Mouse (Mus musculus) kidney, postnatal 0 days (tissue): ENCODE measurements at regions not wholly inside any gene's neighbourhood (a gene's known extent, or its start where the extent isn't known, plus 50 kb on each side); places are given as distances from the start of the nearest gene placed in this dataset.

Experiments
- ATAC-seq: fragments of 200-750 bp; cut with Nextera tagmentation; replicated peaks from 2 replicates; pipeline ENCODE4 v1.8.0; 2017; ENCODE audit warnings: low read depth, moderate number of reproducible peaks, moderate TSS enrichment, moderate library complexity; ENCODE audit not compliant: low FRiP score
- DNase-seq: peaks from one replicate; pipeline ENCODE4 v3.0.0-alpha.2; 2016; ENCODE audit warnings: low spot score
- H3K27ac ChIP-seq: fragments of 300-500 bp; sonication (generic); 2 replicates; pipeline ENCODE4 v1.5.1; 2014; ENCODE audit warnings: mild to moderate bottlenecking
- H3K27me3 ChIP-seq: fragments of 300-500 bp; sonication (generic); 2 replicates; pipeline ENCODE4 v1.6.1; 2014; ENCODE audit warnings: low read length, mixed read lengths; ENCODE audit not compliant: insufficient read depth
- H3K36me3 ChIP-seq: fragments of 300-500 bp; sonication (generic); 2 replicates; pipeline ENCODE4 v1.6.1; 2014; ENCODE audit warnings: low read length, mixed read lengths; ENCODE audit not compliant: insufficient read depth
- H3K4me1 ChIP-seq: fragments of 300-500 bp; sonication (generic); replicated peaks from 2 replicates; pipeline ENCODE4 v1.6.1; 2014; ENCODE audit warnings: antibody characterized with exemption, low read length, mixed read lengths; ENCODE audit not compliant: insufficient read depth
- H3K4me2 ChIP-seq: fragments of 300-500 bp; sonication (generic); 2 replicates; pipeline ENCODE4 v1.6.1; 2014; ENCODE audit warnings: mild to moderate bottlenecking, low read length, moderate library complexity, mixed read lengths
- H3K4me3 ChIP-seq: fragments of 300-500 bp; sonication (generic); replicated peaks from 2 replicates; pipeline ENCODE4 v1.5.1; 2014; ENCODE audit warnings: low read depth, low read length
- H3K9ac ChIP-seq: fragments of 300-500 bp; sonication (generic); 2 replicates; pipeline ENCODE4 v1.6.1; 2014; ENCODE audit warnings: low read depth, low read length
- H3K9me3 ChIP-seq: fragments of 300-500 bp; sonication (generic); replicated peaks from 2 replicates; pipeline ENCODE4 v1.6.1; 2016; ENCODE audit warnings: low read length, inconsistent platforms, mixed read lengths
- CTCF ChIP-seq: IDR thresholded peaks from 2 replicates; pipeline ENCODE4 v1.5.1; 2016; ENCODE audit warnings: antibody characterized with exemption, low read depth, mild to moderate bottlenecking, moderate library complexity
- WGBS: fragments of 180-500 bp; shearing (Covaris S2); extraction: QIAGEN DNeasy Blood & Tissue Kit; methylation state at CpG from one replicate; pipeline ENCODE4 v1.1.7; 2014; 5-methylcytosine and 5-hydroxymethylcytosine counted together

DNA sequence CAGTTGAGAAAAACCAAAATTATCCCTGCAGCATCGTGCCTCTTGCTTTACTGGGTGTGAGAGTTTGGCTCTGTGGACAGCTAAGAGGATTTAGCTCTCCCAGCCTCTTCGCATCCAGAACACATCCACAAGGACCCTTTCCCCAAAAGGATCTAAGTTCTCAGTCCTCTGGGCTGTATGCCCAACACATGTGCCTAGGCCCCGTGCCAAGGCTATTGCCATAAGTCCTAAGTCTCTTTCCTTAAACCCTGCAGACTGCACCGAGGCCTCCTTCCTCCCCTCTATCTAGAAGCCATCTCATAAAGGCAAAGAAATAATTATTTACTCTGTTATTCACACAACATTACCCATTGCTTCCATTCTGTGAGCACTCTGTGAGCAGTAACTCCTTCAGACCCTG is 570.8 kb upstream of the Kirrel3 start:
- H3K27ac ChIP-seq: no peak overlapping the region
- H3K4me3 ChIP-seq: no peak overlapping the region
- ATAC-seq (no peak), DNase-seq (no peak)
- H3K9me3 ChIP-seq: no peaks in the 10 kb centered on the region
- TF ChIP-seq CTCF: no peak
- H3K9ac ChIP-seq: no peak overlapping the region
- H3K4me1 ChIP-seq: no peaks in the 10 kb centered on the region
- H3K4me2 ChIP-seq: no peak overlapping the region
- no peaks in the 10 kb centered on the region for H3K36me3 ChIP-seq
- H3K27me3 ChIP-seq: no peaks in the 10 kb centered on the region
- 85% methylated on average over 4 of the region's 4 CpGs for WGBS

DNA sequence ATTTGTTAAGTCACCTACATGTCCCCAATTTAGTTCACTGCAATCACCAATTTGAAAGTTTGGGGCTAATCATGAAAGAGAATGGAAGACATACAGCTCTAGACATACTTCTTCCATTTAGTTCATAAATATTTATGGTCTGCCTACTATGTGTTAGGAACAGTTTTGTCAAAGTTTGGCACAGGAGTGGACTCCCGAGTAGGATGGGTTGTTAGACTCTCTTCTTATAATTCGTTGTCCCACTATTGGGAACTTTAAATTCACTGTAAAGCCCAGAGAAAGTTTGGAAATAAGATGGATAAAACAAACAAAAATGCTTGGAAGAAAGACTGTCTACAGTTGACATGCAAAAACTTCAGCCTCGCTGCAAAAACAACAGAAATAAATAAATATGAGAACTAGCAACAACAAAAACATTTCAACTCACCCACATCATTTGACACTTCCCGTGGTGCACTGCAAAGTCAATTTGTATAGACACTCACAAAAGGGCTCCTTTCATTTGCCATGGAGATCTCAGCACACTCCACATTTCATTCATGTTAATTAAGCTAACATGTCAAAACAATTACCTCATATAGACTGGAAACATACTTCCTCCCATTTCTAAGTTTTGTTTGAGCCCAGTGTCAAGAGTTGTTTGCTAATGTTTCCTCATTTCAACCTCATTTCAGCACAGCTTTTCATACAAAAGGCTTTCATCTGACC is 570.2 kb upstream of the Kirrel3 start:
- WGBS: 63% methylated on average over 4 of the region's 4 CpGs
- no peak for ATAC-seq
- no peak for DNase-seq
- H3K4me1 ChIP-seq: no peaks in the 10 kb centered on the region
- no peak overlapping the region for H3K27ac ChIP-seq
- no peak overlapping the region for H3K9ac ChIP-seq
- no peaks in the 10 kb centered on the region for H3K9me3 ChIP-seq
- no peak overlapping the region for H3K4me2 ChIP-seq
- no peaks in the 10 kb centered on the region for H3K27me3 ChIP-seq
- no peaks in the 10 kb centered on the region for H3K36me3 ChIP-seq
- no peak overlapping the region for H3K4me3 ChIP-seq
- no peak for TF ChIP-seq CTCF

GRCm38 (mm10) chr9:33930286-33930685 is 555.4 kb upstream of the Kirrel3 start:
- Histone ChIP-seq H3K4me2 (no peak overlapping the region), H3K4me3 (no peak overlapping the region), H3K36me3 (no peaks in the 10 kb centered on the region), H3K27me3 (no peaks in the 10 kb centered on the region), H3K4me1 (no peaks in the 10 kb centered on the region), H3K27ac (no peak overlapping the region), H3K9me3 (no peaks in the 10 kb centered on the region), H3K9ac (no peak overlapping the region)
- 46% methylated on average over 4 of the region's 4 CpGs for WGBS
- no peak for DNase-seq
- ATAC-seq: no peak
- TF ChIP-seq CTCF: no peak

- ATAC-seq: no peak
- whole genome bisulfite sequencing: 70% methylated on average over 5 of the region's 5 CpGs
- Histone ChIP-seq H3K36me3 (no peaks in the 10 kb centered on the region), H3K27ac (no peak overlapping the region), H3K4me1 (no peaks in the 10 kb centered on the region), H3K9me3 (no peaks in the 10 kb centered on the region), H3K27me3 (no peaks in the 10 kb centered on the region), H3K4me2 (no peak overlapping the region), H3K9ac (no peak overlapping the region), H3K4me3 (no peak overlapping the region)
- TF ChIP-seq CTCF: no peak
- DNase-seq: peak; percentile 46
Observed at GRCm38 (mm10) chr9:33934071-33934470, 551.6 kb upstream of the Kirrel3 start.

DNA sequence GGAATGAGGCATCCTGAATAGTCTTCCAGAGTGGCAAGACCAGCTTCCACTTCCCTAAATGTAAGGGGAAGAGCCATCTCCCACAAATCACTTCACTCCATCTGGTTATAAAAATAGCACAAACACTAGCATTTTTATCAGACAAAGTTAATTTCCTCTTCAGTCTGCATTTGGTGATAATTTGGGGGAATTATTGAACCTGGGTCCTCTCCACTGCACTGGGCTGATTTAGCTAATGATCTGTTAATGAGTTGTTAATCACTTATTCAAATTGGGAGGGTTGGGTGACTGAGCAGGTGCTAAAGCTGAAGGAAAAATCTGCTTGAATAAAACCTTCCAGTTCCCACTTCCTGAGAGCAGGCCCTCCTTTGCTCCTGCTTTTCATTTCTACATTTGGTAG is 531.4 kb upstream of the Kirrel3 start:
- no peak for ATAC-seq
- no peak for TF ChIP-seq CTCF
- Histone ChIP-seq H3K9me3 (no peaks in the 10 kb centered on the region), H3K36me3 (no peaks in the 10 kb centered on the region), H3K27me3 (no peaks in the 10 kb centered on the region), H3K4me3 (no peak overlapping the region), H3K4me1 (no peaks in the 10 kb centered on the region), H3K4me2 (no peak overlapping the region), H3K27ac (no peak overlapping the region), H3K9ac (no peak overlapping the region)
- DNase-seq: no peak
